Mouse (Mus musculus): ENCODE data around the gene Igfbp2. TPM values are rescaled to one million over a fixed set of nuclear protein-coding genes. Genes with fewer than 3 reads are reported as not detected.

Igfbp2 gene
- total and polyA plus RNA-seq, 2 experiments from 2014 or later: 10.2 to 140 TPM

GRCm38 (mm10) chr1:72855729-72856128, 31.4 kb downstream of the Igfbp2 start:
- Histone ChIP-seq H3K4me3 (ENCODE audit: low read depth, low read length) (no peak overlapping the region), H3K4me2 (ENCODE audit: low read depth, low read length) (no peak overlapping the region), H3K27ac (ENCODE audit: low read depth) (no peak overlapping the region), H3K9me3 (replicated peaks; ENCODE audit: control insufficient read depth, low read length) (no peaks in the 10 kb centered on the region), H3K4me1 (ENCODE audit: control insufficient read depth, insufficient read depth) (no peaks in the 10 kb centered on the region), H3K9ac (replicated peaks; ENCODE audit: low read depth, low read length) (no peak overlapping the region), H3K36me3 (replicated peaks; ENCODE audit: control insufficient read depth, insufficient read depth, low read length) (peaks cover 1% of the 10 kb centered on the region; the same call in 1 of the 2 replicates), H3K27me3 (ENCODE audit: control insufficient read depth, insufficient read depth, low read length) (no peaks in the 10 kb centered on the region)
- ATAC-seq (ENCODE audit: insufficient read depth, low read depth) (no peak), DNase-seq (ENCODE audit: low spot score) (no peak)
- WGBS: 75% methylated on average over 10 of the region's 10 CpGs
- no peak for TF ChIP-seq CTCF (IDR thresholded peaks at IDR 0.05; ENCODE audit: low read depth)
- no peak for TF ChIP-seq EP300 (IDR thresholded peaks at IDR 0.05; ENCODE audit: low read depth)

GRCm38 (mm10) chr1:72856209-72856909, 32.1 kb downstream of the Igfbp2 start:
- no peaks in the 10 kb centered on the region for H3K4me1 ChIP-seq (ENCODE audit: control insufficient read depth, insufficient read depth)
- WGBS: 70% methylated on average over 19 of the region's 19 CpGs
- no peak overlapping the region for H3K4me3 ChIP-seq (ENCODE audit: low read depth, low read length)
- DNase-seq (ENCODE audit: low spot score) (no peak), ATAC-seq (ENCODE audit: insufficient read depth, low read depth) (peak; percentile 10; the same call in 1 of the 2 replicates)
- no peaks in the 10 kb centered on the region for H3K9me3 ChIP-seq (replicated peaks; ENCODE audit: control insufficient read depth, low read length)
- H3K27ac ChIP-seq (ENCODE audit: low read depth): no peak overlapping the region
- no peak overlapping the region for H3K4me2 ChIP-seq (ENCODE audit: low read depth, low read length)
- no peak overlapping the region for H3K9ac ChIP-seq (replicated peaks; ENCODE audit: low read depth, low read length)
- H3K27me3 ChIP-seq (ENCODE audit: control insufficient read depth, insufficient read depth, low read length): no peaks in the 10 kb centered on the region
- TF ChIP-seq EP300 (IDR thresholded peaks at IDR 0.05; ENCODE audit: low read depth) (no peak), CTCF (IDR thresholded peaks at IDR 0.05; ENCODE audit: low read depth) (no peak)
- peaks cover 8% of the 10 kb centered on the region; the same call in 1 of the 2 replicates for H3K36me3 ChIP-seq (replicated peaks; ENCODE audit: control insufficient read depth, insufficient read depth, low read length)

DNA sequence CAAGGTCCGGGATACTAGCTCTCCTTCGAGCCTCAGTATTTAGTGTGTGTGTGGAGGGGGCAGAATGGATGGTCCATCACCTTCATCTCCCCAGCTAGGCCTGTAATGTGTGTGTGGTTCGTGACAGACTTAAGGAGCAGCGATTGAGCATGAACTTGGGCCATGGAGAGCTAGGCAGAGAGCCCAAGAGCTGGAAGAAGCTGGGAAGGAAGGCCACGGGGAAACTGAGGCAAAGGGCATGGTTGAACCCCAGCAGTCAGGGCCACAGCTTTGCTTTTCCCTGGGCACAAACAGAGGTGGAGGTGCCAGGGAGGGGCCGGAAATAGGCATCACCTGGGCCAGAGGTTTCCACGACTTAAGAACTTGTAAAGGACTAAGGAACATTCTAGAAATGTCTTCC, 32.8 kb downstream of the Igfbp2 start:
- H3K4me1 ChIP-seq (ENCODE audit: control insufficient read depth, insufficient read depth): no peaks in the 10 kb centered on the region
- no peaks in the 10 kb centered on the region for H3K9me3 ChIP-seq (replicated peaks; ENCODE audit: control insufficient read depth, low read length)
- H3K9ac ChIP-seq (replicated peaks; ENCODE audit: low read depth, low read length): no peak overlapping the region
- TF ChIP-seq CTCF (IDR thresholded peaks at IDR 0.05; ENCODE audit: low read depth) (no peak), EP300 (IDR thresholded peaks at IDR 0.05; ENCODE audit: low read depth) (no peak)
- no peak overlapping the region for H3K4me2 ChIP-seq (ENCODE audit: low read depth, low read length)
- ATAC-seq (ENCODE audit: insufficient read depth, low read depth) (no peak), DNase-seq (ENCODE audit: low spot score) (no peak)
- peaks cover 9% of the 10 kb centered on the region; the same call in 1 of the 2 replicates for H3K36me3 ChIP-seq (replicated peaks; ENCODE audit: control insufficient read depth, insufficient read depth, low read length)
- H3K27ac ChIP-seq (ENCODE audit: low read depth): no peak overlapping the region
- H3K4me3 ChIP-seq (ENCODE audit: low read depth, low read length): no peak overlapping the region
- H3K27me3 ChIP-seq (ENCODE audit: control insufficient read depth, insufficient read depth, low read length): no peaks in the 10 kb centered on the region
- WGBS: 71% methylated on average over 7 of the region's 7 CpGs

- TF ChIP-seq CTCF (IDR thresholded peaks at IDR 0.05; ENCODE audit: low read depth) (no peak), EP300 (IDR thresholded peaks at IDR 0.05; ENCODE audit: low read depth) (no peak)
- no peaks in the 10 kb centered on the region for H3K27me3 ChIP-seq (ENCODE audit: control insufficient read depth, insufficient read depth, low read length)
- peaks cover 9% of the 10 kb centered on the region; the same call in 1 of the 2 replicates for H3K36me3 ChIP-seq (replicated peaks; ENCODE audit: control insufficient read depth, insufficient read depth, low read length)
- no peaks in the 10 kb centered on the region for H3K9me3 ChIP-seq (replicated peaks; ENCODE audit: control insufficient read depth, low read length)
- H3K9ac ChIP-seq (replicated peaks; ENCODE audit: low read depth, low read length): no peak overlapping the region
- no peak overlapping the region for H3K4me3 ChIP-seq (ENCODE audit: low read depth, low read length)
- WGBS: 64% methylated on average over 5 of the region's 5 CpGs
- no peaks in the 10 kb centered on the region for H3K4me1 ChIP-seq (ENCODE audit: control insufficient read depth, insufficient read depth)
- DNase-seq (ENCODE audit: low spot score) (no peak), ATAC-seq (ENCODE audit: insufficient read depth, low read depth) (no peak)
- no peak overlapping the region for H3K27ac ChIP-seq (ENCODE audit: low read depth)
- H3K4me2 ChIP-seq (ENCODE audit: low read depth, low read length): no peak overlapping the region
Measured at GRCm38 (mm10) chr1:72857631-72858030, 33.3 kb downstream of the Igfbp2 start.

- Histone ChIP-seq H3K9ac (replicated peaks; ENCODE audit: low read depth, low read length) (no peak overlapping the region), H3K4me3 (ENCODE audit: low read depth, low read length) (no peak overlapping the region), H3K27ac (ENCODE audit: low read depth) (no peak overlapping the region), H3K4me2 (ENCODE audit: low read depth, low read length) (no peak overlapping the region), H3K27me3 (ENCODE audit: control insufficient read depth, insufficient read depth, low read length) (no peaks in the 10 kb centered on the region), H3K36me3 (replicated peaks; ENCODE audit: control insufficient read depth, insufficient read depth, low read length) (peaks cover 15% of the 10 kb centered on the region; the same call in 1 of the 2 replicates), H3K4me1 (ENCODE audit: control insufficient read depth, insufficient read depth) (no peaks in the 10 kb centered on the region), H3K9me3 (replicated peaks; ENCODE audit: control insufficient read depth, low read length) (no peaks in the 10 kb centered on the region)
- ATAC-seq (ENCODE audit: insufficient read depth, low read depth) (no peak), DNase-seq (ENCODE audit: low spot score) (no peak)
- TF ChIP-seq EP300 (IDR thresholded peaks at IDR 0.05; ENCODE audit: low read depth): no peak
- TF ChIP-seq CTCF (IDR thresholded peaks at IDR 0.05; ENCODE audit: low read depth): no peak
- WGBS: 85% methylated on average over 9 of the region's 9 CpGs
Measured at GRCm38 (mm10) chr1:72858286-72858685, 34.0 kb downstream of the Igfbp2 start.

GRCm38 (mm10) chr1:72858874-72859273, 34.6 kb downstream of the Igfbp2 start:
- TF ChIP-seq EP300 (IDR thresholded peaks at IDR 0.05; ENCODE audit: low read depth): no peak
- no peak for TF ChIP-seq CTCF (IDR thresholded peaks at IDR 0.05; ENCODE audit: low read depth)
- Histone ChIP-seq H3K4me1 (ENCODE audit: control insufficient read depth, insufficient read depth) (no peaks in the 10 kb centered on the region), H3K4me2 (ENCODE audit: low read depth, low read length) (no peak overlapping the region), H3K27me3 (ENCODE audit: control insufficient read depth, insufficient read depth, low read length) (no peaks in the 10 kb centered on the region), H3K27ac (ENCODE audit: low read depth) (no peak overlapping the region), H3K4me3 (ENCODE audit: low read depth, low read length) (no peak overlapping the region), H3K9me3 (replicated peaks; ENCODE audit: control insufficient read depth, low read length) (no peaks in the 10 kb centered on the region), H3K9ac (replicated peaks; ENCODE audit: low read depth, low read length) (no peak overlapping the region), H3K36me3 (replicated peaks; ENCODE audit: control insufficient read depth, insufficient read depth, low read length) (peaks cover 16% of the 10 kb centered on the region; the same call in 1 of the 2 replicates)
- ATAC-seq (ENCODE audit: insufficient read depth, low read depth) (no peak), DNase-seq (ENCODE audit: low spot score) (no peak)
- WGBS: 71% methylated on average over 5 of the region's 5 CpGs
